Mouse (Mus musculus) activated CD4-positive, CD25-positive, alpha-beta regulatory T cell, adult 4 months (primary cell): ENCODE data around the gene Glrp1. TPM values are rescaled to one million over a fixed set of nuclear protein-coding genes. Genes with fewer than 3 reads are reported as not detected.

Source experiments
- ATAC-seq: one replicate; pipeline ENCODE4 v1.8.0; 2017
- polyA plus RNA-seq, 2 experiments: library from polyadenylated mRNA; unstranded; fragments of 100-300 nt; shearing (Covaris generic); gene quantifications; one replicate each; pipeline ENCODE4 v1.2.1; 2017

The Glrp1 gene
- polyA plus RNA-seq = not detected

GRCm38 (mm10) chr1:88509789-88510188 lies at the start of gene Glrp1:
Glrp1 (minus strand) TSS chr1:88510066.
- no peak for ATAC-seq

- ATAC-seq = no peak
These were observed 49.4 kb upstream of the Glrp1 start for GRCm38 (mm10) chr1:88559258-88559657.

- ATAC-seq = no peak
These were observed 48.9 kb upstream of the Glrp1 start for GRCm38 (mm10) chr1:88558793-88559192.

- ATAC-seq = no peak
These were observed 46.5 kb upstream of the Glrp1 start for GRCm38 (mm10) chr1:88556401-88556800.

DNA sequence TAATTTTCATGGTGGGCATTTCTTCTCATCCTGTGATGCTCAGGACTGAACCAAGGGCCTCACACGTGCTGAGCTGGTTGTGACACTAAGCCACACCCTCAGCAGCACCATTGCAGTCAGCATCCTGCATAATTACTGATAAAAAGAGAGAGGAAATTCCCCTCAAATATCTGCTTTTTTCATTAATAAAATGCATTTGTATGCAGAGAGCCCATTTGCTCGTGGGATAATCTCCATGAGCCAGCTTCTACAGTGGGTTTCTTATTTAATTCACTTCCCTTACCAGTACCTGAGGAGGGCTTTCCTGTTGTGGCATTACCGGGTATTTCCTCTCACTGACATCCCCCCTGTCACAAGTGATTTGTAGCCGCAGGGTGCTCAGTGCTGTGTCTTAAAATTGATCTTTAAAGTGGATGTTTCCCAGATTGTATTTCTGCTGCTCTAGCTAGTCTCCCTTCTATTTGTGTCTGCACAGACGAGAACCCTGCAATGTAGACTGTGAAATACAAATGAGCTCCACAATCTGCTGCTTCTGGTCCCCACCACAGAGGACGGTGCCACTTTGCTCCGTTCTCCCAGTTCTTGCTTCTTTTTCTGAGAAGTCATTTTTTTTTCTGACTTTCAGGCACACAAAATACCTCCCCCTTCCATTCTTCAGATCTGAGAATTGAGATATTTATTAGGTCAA lies 43.8 kb upstream of the Glrp1 start:
- ATAC-seq = peak; percentile 73

- ATAC-seq = no peak
These were observed 39.4 kb upstream of the Glrp1 start for GRCm38 (mm10) chr1:88549263-88549662.

- ATAC-seq = no peak
These were observed 37.3 kb upstream of the Glrp1 start for GRCm38 (mm10) chr1:88547172-88547571.

GRCm38 (mm10) chr1:88543608-88544007 lies 33.7 kb upstream of the Glrp1 start:
- no peak for ATAC-seq

DNA sequence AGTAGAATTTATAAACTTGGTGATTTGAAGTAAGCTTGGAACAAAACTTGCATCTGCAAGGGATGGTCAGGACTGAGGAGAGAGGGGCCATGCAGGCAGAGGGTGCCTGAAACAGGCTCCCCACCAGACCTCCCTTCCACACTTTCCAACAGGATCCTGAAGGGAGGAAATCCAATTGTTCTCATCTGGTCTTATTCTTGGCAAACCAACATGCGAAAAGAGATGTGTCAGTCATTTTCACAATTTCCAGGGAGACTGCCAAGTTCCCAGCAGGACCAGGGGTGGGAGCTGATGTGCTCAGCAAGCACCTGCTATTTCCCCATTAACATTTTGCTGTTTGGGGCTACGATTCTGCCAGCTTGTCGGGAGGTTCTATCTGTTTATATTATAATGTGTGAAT lies 30.0 kb upstream of the Glrp1 start:
- no peak for ATAC-seq

DNA sequence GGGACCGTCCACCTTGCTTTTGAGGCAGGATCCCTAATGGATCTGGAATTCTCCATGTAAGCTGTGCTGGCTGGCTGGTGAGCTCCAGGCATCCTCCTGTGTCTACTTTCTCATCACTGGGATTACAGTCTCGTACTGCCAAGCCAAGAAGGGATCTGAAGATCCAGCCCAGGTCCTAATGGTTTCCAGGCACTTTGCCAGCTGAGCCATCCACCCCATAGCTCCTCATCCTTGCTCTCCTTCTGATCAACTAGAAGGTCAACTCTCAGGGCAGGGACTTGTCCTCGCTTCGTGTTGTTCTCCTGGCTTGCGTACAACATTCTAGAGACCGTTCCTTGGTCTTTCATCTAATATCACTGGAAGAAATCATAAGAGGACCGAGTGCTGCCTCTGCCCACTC lies 29.4 kb upstream of the Glrp1 start:
- no peak for ATAC-seq

DNA sequence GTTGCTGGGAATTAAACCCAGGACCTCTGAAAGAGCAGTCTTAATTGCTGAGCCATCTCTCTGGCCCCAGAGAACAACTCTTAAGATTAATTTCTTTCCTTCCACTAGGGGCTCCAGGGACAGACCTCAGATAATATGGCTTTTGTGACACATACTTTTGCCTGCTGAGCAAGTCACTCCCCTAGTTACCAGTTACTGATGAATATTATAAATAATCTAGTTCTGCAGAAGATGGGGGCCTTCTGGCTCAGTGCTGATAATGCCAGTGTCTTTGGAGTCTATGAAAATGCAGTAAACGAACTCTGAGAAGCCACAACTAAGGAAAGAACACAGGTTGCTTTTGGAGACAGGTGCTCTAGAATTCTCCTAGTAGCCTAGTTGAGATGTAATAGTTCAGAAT lies 26.4 kb upstream of the Glrp1 start:
- no peak for ATAC-seq

- no peak for ATAC-seq
These were observed 24.2 kb upstream of the Glrp1 start for GRCm38 (mm10) chr1:88534091-88534490.

GRCm38 (mm10) chr1:88526161-88526560 lies 16.3 kb upstream of the Glrp1 start:
- ATAC-seq = no peak

- ATAC-seq = no peak
These were observed 15.8 kb upstream of the Glrp1 start for GRCm38 (mm10) chr1:88525622-88526021.

DNA sequence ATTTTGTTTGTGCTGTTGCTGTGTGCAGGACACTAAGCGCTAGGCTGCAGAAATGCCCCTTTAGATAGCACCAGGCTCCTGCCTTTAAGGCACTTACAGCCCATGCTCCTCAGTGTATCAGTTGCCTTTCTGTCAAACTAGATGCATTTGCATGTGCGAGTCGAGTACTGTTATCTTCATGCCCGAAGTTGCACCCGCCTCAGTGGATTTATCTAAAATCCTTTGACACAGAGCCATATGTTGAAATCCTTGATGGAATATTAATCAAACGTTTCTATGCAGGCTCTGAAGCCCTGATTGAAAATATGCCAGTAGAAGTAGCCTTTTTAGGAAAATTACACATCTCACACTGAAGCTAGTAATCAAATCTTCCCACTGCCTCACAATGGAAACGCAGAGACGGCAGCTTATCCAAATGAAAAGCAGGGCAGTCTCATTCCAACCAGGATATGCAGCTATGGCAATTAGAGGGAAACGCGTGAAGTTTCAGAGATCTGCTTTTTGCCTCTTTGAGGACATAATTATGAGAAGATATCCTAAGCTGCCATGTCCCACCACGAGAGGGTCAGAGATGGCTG lies 11.4 kb upstream of the Glrp1 start:
- ATAC-seq = no peak

DNA sequence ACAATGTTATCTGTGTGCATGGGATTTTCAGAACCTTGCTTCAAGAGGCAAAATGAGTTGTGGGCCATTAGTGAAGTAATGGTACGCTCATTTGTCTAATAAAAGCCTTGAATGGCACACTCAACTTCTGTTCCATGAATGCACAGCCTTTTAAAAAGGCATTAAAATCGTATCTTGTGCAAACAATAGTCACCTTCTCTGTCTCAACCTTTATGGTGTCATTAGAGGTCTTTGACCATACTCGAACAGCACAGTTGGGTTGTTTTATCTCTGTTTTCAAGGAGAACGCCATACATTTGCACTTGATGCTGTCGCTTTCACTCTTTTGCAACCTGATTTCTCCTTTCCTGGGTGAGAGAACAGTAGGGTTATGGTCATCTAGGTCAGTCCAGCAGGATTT lies 3.7 kb upstream of the Glrp1 start:
- no peak for ATAC-seq

- no peak for ATAC-seq
These were observed 2.0 kb downstream of the Glrp1 start for GRCm38 (mm10) chr1:88507886-88508285.

DNA sequence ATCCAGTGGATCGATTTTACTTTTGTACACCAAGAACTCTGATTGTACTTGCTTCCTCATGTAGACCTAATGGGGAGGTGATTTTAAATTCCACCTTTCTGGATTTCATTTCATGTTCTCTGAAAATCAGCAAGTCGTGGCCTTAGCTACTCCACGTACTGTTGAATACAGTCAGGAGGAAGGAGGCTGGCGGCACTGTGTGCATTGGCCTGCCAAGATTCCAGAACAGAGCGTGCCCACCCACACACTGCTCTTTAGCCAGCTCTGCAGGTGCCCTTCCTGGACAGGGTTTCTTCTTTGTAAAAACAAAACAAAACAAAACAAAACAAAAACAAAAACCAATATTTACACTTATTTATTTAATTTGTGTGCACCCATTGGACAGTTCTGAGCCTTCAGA lies 2.7 kb downstream of the Glrp1 start:
- no peak for ATAC-seq

- ATAC-seq = peak; percentile 61
These were observed 3.5 kb downstream of the Glrp1 start for GRCm38 (mm10) chr1:88506412-88506811.

DNA sequence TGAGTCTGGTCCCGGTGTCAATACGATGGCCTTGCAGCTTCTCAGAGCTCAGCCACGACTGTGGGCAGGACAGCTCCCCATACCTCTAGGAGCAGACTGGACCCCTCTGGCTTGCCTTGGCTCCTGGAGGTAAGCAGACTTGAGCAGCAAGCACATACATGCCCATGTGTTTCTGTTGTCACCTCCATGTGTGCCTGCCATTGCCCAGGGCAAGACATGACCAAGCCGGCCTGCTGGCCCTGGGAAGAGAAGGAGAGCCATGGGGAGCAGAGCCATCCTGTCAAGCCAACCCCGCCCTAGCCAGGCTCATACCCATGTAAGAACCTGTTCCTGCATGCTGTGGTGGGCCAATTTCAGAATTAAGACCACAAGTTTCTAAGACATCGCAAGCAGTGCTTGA lies 4.2 kb downstream of the Glrp1 start:
- no peak for ATAC-seq

DNA sequence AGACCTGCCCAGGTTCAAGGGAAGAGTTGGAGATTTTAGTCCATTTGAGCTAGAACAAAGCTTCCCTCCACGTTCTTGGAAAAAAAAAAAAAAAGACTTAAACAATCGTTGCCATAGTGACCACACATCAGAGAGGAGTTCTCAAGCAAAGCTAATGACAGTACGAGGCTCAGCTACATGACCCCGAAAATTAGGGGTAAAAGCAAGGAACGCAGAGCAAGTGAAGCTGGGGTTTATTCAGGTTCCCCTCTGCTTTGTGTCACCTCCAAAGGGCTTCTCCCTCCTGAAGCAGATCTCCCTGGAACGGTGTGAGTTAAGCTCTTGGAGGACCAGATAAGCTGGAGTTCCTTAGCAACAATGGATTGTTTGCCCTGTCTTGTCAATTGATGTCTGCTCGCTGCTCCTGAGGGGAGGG lies 5.3 kb downstream of the Glrp1 start:
- no peak for ATAC-seq

GRCm38 (mm10) chr1:88502822-88503221 lies 7.0 kb downstream of the Glrp1 start:
- no peak for ATAC-seq

- ATAC-seq = no peak
These were observed 10.6 kb downstream of the Glrp1 start for GRCm38 (mm10) chr1:88499230-88499737.

DNA sequence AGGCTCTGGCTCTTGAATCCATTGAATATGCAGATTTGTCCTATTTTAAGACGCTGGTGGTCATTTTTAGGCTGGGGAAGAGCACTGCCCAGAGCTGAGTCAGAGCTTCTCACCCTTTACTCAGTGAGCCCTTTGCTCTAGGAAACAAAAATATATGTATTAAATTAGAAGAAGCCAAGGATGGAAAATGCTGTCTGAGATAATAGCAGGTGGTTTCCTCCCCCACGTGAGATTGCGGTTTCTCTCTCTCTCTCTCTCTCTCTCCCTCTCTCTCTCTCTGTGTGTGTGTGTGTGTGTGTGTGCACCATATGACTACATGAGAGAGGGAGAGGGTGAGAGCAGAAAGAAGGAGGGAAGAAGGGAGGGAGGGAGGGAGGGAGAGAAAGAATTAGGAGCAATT lies 12.5 kb downstream of the Glrp1 start:
- no peak for ATAC-seq

- ATAC-seq = no peak
These were observed 17.5 kb downstream of the Glrp1 start for GRCm38 (mm10) chr1:88492415-88492814.
